Mouse (Mus musculus) left cerebral cortex, postnatal 14 days (tissue): Measurements from ENCODE around the gene Mef2d. TPM values are rescaled to one million over a fixed set of nuclear protein-coding genes. Genes with fewer than 3 reads are reported as not detected.

Experiments used
- DNase-seq, 2 experiments: peaks; one replicate each; pipeline ENCODE4 v3.0.0; 2021 to 2022; ENCODE audit warnings: low spot score in 2 of 2, mixed read lengths in 1 of 2
- intact Hi-C: fragments of 180-260 bp; cut with DNase I; formaldehyde crosslinking; loops from one replicate; pipeline ENCODE4 v1.15.1; 2025
- total RNA-seq, 2 experiments: library from RNA; stranded (reverse); gene quantifications; 2 replicates each; pipeline ENCODE4 v1.2.3; 2021

Gene Mef2d
- total RNA-seq, 2 experiments from 2014 or later, result 196 to 201 TPM

- intact Hi-C loops, result no loop called here
Observed at GRCm38 (mm10) chr3:88147444-88147843, 5.3 kb downstream of the Mef2d start.

DNA sequence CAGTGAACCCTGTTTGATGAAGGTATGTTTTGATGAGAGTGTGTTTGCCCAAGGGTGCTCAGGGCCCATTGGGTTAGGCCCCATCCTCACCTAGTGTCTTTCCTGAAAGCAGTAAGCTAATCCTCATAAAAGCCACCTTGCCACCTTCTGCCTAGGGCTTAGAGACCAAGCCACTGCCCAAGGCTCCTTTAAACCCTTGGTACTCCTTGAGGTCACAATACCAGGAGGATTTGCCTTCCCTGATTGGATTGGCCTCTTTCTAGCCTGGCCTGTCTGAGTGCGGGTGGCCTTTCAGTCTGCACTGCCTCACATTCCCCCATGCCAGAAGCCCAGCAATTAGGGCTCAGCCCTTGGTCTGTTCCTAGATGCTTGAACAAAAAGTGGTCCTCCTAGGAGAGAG, 5.7 kb downstream of the Mef2d start:
- intact Hi-C loops, result no loop called here
- no peak for DNase-seq

More at GRCm38 (mm10) chr3:88147444-88147843, 5.3 kb downstream of the Mef2d start:
- no peak for DNase-seq

GRCm38 (mm10) chr3:88148354-88148753, 6.2 kb downstream of the Mef2d start:
- intact Hi-C loops, result no loop called here

DNA sequence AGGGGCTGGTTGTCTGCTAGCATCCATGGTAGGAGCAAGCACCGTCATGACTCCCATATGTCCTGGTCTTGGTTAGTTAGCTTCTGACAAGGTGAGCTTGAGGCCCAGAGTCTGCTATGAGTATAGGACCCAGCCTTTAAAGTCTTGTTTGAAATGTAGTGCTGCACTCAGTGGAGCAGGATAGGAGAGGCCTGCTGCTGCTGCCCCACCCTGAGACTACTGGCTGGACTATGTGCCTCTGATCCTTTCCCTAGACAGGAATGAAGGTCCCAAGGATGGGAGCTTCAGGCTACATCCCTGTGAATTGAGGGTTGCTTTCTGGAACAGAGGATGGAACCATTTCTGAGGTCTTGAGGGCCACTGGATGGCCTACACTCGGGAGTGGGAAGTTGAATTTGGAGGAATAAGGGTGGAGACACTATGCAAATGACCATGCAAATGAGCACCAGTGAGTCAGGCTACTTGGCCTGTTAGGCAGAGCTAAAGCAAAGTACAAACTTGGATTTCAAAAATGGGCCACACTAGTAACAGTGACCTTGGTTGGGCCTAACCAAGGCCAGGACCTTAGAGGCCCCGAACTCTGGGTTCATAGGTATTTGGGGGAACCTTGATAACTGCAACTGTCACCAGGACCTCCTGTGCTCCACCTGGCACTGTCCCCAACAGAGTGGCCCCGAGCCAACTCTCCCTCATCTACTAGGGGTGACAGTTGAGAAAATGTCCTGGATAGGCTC, 6.8 kb downstream of the Mef2d start:
- no peak for DNase-seq
- intact Hi-C loops, result no loop called here

More at GRCm38 (mm10) chr3:88148354-88148753, 6.2 kb downstream of the Mef2d start:
- no peak for DNase-seq

DNA sequence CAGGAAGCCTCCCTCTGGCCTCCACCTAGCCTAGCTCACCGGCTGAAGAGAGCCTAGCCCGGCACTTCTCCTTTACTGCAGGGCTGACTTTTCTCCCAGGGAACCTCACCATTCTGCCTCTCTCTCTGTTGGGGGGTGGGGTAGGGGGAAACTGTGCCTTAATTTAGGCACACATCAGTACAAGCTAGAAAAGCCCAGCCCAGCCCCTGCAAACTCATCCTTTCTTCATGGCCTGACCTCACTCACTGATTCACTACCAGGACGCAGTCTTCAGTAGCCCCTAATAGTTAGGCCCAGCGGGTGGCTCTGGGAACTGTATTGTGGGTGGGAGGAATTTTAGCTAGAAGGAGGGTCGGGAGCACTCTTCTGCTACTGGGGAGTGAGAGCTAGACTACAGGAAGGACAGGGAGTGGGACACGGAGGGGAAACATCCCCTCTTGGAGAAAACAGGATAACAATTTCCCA, 7.4 kb downstream of the Mef2d start:
- DNase-seq, result no peak

DNA sequence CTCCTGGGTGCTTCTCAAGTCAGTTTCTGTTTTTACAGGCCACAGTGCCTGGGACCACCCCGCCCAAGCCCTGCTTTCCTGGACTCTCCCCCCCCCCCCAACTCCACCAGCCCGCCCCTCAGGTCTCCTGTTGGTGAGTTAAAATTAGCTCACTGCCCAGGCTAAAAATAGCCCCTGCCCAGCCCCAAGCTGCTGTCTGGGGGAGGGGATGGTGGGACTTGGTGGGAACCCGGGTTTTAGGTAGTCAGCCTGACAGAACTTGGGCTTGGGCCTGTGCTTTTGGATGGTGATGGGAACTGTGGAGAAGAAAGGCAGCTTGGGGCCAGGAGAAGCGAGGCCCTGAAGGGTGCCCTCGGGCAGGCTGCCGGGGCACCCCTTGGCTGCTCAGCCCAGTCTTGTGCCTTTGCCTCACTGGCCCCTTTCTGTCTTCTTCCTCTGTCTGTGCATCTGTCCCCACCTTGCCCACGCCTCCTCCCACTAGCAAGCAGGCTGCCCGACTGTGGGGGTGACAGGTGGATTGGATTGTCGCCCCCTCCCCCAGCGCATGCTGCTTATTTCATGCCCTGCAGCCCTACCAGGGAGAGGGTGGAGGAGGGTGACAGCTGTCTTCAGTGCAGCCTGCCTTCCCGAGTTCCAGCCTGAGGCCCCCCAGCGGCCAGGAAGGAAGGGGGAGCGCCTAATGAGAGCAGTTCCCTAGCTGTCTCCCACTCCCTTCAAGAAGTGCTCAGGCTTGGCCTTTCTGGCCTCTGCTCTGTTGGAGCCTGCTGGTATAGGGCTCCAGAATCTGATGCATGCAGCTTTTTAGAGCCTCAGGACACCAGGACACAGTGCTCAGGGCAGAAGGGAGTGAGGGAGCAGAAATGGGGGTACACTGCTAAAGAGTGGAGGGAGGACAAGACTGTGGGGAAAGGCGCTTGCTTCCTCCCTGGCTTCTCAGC, 8.2 kb downstream of the Mef2d start:
- intact Hi-C loops, result no loop called here
- peak; percentile 75 to 85 for DNase-seq

More for the DNA sequence above, 7.4 kb downstream of the Mef2d start:
- intact Hi-C loops, result no loop called here

- peak in 1 of 2 experiments; percentile 69 for DNase-seq
- intact Hi-C loops, result no loop called here
Observed at GRCm38 (mm10) chr3:88150999-88151364, 8.8 kb downstream of the Mef2d start.

DNA sequence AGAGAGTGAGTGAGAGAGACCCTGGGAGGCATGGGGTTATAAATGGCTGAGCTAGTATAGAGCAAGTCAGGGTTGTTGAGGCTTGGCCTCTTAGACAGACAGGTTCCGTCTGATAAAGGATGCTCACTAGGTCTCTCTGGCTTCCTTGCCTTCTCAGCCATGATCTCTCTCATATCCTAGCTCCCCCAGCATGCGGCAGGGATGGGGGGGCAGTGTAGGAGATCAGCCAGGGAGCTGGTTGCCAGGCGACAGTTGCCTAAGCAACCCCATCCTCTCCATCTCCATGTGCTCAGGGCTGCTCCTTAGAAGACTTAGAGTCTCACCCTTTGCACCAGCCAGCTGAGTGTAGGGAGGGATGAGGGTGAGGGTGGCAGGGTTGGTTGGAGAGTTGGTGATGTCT, 9.9 kb downstream of the Mef2d start:
- DNase-seq, result peak; percentile 90 to 92
- intact Hi-C loops, result no loop called here

- no peak for DNase-seq
- intact Hi-C loops, result no loop called here
Observed at GRCm38 (mm10) chr3:88153290-88154011, 11.3 kb downstream of the Mef2d start.

- intact Hi-C loops, result no loop called here
- no peak for DNase-seq
Observed at GRCm38 (mm10) chr3:88154236-88154635, 12.1 kb downstream of the Mef2d start.

DNA sequence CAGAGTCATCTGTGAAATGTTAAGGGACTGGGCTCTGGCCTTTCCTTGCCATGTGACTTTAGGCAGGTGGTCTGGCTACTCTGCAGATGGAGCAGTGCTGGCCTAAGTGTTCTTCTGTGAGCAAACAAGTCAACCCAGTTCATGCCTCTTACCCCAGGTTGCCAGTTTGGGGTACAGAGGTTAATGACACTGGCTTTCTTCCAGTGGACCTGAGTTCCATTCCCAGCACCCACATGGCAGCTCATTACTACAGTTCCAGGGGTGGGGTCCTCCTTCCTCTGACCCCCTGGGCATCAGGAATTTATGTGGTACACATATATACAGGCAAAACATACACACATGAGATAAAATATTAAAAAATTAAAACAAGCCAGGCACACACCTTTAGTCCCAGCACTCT, 14.6 kb downstream of the Mef2d start:
- intact Hi-C loops, result no loop called here
- DNase-seq, result no peak

DNA sequence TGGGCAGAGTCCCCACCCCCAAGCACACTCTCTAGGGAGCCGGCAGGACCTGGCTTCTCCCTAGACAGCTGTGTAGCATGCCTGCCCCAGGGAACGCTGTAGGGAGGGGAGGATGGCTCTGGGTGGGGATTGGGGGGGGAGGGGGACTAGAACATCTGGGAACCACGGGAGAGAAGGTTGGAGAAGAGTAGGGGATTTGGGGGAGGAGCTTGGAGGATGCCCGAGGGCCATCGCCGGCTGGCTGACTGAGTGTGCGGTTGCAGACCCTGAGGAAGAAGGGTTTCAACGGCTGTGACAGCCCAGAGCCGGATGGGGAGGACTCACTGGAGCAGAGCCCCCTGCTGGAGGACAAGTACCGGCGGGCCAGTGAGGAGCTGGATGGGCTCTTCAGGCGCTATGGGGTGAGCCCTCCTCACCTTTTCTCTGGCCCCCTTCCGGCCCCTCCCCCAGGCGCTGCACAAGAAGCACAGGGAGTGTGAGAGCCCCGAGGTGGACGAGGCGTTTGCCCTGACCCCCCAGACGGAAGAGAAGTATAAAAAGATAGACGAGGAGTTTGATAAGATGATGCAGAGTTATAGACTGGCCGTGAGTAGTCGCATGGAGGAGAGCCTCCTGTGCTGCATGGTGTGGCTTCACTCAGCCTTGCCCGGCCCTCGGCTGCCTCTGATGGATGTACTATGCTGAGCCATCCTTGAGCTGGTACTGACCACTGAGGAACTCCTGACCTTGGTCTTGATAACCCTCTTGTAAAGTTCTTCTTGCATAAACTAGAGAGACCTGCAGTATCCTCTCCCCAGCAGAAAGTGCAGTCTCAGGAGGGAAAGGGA, 15.8 kb downstream of the Mef2d start:
- intact Hi-C loops, result no loop called here
- DNase-seq, result no peak

DNA sequence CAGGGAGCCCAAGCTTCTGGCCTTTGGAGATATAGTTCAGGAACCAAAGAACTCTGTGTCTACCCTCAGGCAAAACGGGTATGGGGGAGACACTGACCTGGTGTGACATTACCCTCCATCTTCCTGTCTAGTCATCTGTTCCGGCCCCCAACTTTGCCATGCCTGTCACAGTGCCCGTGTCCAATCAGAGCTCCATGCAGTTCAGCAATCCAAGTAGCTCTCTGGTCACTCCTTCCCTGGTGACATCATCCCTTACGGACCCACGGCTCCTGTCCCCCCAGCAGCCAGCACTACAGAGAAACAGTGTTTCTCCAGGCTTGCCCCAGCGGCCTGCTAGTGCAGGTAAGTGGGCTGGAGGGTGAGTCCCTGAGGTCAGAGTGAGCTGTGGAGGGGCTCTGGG, 16.8 kb downstream of the Mef2d start:
- DNase-seq, result no peak
- intact Hi-C loops, result no loop called here

DNA sequence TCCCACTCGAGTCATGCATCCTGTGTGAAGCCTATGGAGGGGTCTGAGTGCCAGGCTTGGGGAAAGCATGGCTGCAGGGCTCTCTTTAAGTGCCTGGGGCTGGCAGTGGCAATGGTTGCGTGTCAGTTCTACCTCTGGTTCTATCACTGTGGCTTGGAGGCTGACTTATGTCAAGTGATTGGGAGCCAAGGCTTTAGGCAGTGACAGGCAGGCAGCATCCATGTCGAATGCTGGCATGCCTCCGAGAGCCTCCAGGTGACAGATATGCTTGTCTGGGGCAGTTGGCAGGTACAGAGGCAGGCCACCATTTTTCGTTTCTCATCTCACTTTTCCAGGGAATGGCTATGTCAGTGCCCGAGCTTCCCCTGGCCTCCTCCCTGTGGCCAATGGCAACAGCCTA, 18.7 kb downstream of the Mef2d start:
- DNase-seq, result no peak
- intact Hi-C loops, result no loop called here

DNA sequence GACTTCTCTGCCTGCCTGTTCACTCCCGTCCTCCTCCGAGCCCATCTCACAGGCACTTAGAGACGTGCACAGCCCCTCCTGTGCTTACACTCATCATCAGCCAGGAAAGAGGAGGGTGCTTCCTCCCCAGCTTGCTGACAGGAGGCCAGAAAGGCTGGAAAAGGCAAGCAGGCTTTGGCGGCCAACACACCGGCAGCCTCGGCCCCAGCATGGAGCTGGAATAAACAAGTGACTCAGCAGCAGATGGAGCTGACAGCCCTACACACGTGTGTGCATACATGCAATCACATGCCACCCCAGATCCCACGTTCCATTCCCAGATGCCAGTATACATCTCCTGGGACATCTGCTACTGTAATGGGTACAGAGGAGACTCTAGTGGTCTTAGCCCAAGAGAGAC, 20.1 kb downstream of the Mef2d start:
- peak; percentile 51 to 84 for DNase-seq
- intact Hi-C loops, result no loop called here

- DNase-seq, result no peak
- intact Hi-C loops, result no loop called here
Observed at GRCm38 (mm10) chr3:88162811-88163210, 20.6 kb downstream of the Mef2d start.

DNA sequence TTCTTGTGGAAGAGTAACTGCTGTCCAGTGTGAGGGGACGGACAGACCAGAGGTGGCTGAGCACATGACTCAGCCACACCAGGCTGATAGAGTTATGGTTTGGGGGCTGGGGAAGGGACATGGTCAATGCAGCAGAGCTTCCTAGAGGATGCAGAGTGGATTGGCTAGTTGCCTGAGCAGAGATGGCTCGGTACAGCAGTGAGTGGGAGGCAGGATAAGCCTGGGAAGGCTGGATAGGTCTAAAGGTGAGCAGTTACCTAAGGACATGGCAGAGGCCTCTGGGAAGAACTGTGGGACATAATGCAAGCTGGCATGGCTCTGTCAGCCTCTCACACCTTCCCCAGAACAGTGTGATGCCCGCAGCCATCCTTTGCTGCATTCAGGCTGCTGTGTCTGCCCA, 21.7 kb downstream of the Mef2d start:
- DNase-seq, result no peak
- intact Hi-C loops, result no loop called here

DNA sequence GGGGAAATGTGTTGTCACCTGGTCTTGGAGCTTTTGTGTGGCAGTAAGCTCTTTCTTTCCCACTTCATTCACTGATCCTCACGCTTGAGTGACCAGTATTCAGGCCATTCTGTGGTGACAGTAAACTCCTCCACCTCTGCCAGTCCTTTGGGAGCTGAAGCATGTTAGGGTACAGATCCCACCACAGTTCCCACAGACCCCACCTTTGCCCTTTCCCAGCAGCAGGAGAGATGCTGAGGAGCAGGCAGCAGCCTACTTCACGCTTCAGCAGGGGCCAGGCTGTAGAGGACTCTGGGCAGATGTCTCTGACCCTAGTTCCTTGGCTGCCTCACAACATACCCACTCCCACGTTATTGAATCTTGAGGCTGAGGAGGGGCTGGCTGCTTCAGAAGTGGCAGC, 22.1 kb downstream of the Mef2d start:
- DNase-seq, result no peak
- intact Hi-C loops, result no loop called here

- intact Hi-C loops, result no loop called here
- DNase-seq, result no peak
Observed at GRCm38 (mm10) chr3:88166056-88166455, 23.9 kb downstream of the Mef2d start.
